Mouse (Mus musculus) MN1 (cell line): ENCODE measurements around the gene Mtmr14.
A peak's percentile ranks its signal among the peaks of the same experiment; 100 is the strongest.

Experiments
- DNase-seq: peaks from one replicate; pipeline ENCODE4 v3.0.0-alpha.2; 2016; ENCODE audit warnings: low spot score

Mtmr14 gene

DNA sequence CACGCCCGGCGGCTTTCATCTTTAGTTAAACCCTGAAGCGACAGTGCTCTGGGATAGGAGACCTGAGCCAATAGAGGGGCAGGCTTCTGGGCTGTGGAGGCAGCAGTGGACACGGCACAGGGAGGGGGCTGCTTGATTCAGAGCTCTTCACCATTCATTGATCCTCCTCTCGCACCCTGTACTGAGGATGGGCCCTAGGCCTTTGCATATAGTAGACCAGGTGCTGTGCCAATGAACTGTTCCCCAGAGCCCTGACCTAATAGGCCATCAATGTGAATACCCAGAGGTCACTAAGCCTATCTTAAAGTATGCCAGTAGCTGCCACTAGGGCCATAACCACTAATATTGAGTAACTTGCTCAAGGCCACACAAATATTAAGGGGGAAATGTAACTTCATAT, 44.0 kb downstream of the Mtmr14 start:
- no peak for DNase-seq

DNA sequence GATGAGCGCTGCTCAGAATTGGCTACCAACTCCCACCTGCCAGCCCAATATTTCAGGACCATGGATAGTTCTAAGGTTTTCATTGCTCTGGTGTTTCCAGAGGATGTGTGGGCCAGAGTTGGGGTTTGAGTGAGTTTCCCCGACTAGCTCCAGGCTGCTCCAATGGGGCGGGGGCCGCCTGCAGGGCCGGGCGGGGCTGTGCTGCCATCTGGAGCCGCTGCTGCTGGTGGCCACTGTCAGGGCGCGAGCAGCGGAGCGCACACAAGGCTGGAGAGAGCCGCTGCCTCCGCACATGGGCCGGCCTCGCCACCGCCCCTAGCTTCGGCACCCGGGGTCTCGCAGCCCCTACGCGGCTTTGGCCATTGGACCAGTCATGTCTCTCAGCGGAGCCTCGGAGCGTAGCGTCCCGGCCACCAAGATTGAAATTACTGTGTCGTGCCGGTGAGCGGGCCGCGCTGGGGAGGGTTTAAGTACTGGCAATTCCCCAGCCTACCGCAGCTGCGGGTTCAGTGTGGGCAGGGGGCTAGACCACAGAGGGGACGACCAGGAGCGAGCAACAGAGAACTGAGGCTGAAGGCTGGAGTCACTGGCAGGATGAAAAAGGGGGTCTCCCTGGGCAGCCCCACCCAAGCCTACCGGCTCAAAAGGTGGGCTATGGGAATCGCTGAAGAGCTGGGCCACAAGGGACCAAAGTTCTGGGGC, 44.6 kb downstream of the Mtmr14 start, which contains the start of gene Cpne9:
TSS of gene Cpne9 (plus strand) at position 207 of the 702 bp plus-strand sequence.
- no peak for DNase-seq

DNA sequence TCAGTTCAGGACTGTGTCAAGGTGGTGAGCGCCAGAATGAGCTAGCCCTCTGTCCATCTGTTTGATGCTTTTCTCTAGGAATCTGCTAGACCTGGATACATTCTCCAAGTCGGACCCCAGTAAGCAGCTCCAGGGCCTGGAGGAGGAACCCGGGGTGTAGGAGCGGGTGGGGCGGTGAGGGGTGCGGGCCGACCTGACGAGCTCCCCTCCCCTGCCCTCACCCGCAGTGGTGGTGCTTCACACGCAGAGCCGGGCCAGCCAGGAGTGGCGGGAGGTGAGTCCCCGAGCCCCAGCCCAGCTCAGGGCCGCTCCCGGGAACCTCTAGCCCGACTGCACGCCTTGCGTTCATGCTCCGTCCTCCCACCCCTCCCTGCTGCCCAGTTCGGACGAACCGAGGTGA, 45.3 kb downstream of the Mtmr14 start:
- no peak for DNase-seq

DNA sequence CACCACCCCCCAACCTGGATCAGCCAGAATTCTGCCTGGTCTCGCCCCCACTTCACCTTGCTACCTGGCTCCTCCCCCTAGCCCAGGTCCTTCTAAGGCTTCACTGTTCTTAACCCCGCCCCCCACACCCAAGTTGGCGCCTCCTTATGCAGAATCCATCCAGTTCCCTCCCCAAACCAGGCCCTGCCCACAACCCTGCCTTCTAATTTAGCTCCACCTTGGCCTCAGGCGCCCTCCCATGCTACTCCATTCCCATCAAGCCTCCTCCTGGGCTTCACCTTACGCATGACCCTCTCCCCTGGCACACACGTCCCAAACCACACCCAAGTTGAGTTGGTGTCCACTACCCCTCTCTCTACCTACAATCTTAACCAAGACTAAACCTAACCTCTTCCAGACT, 45.9 kb downstream of the Mtmr14 start:
- DNase-seq = no peak

DNA sequence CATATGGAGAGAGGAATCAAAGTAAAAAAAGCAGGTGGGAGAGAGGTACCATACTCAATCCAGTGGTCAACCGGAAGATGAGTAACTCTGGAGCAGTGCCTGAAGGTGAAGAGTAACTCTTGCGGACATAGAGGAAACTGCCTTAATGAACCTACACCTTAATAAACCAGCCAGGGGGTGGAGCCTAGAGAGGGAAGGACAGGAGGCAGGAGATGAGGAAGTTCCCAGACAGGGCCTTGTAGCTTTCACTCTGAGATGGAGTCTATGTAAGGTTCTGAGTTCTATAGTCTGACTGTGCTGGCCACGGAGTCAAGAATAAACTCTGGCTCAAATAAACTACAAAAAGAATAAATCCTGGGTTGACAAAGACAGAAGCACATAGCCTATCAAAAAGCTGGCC, 47.3 kb downstream of the Mtmr14 start:
- DNase-seq = no peak

DNA sequence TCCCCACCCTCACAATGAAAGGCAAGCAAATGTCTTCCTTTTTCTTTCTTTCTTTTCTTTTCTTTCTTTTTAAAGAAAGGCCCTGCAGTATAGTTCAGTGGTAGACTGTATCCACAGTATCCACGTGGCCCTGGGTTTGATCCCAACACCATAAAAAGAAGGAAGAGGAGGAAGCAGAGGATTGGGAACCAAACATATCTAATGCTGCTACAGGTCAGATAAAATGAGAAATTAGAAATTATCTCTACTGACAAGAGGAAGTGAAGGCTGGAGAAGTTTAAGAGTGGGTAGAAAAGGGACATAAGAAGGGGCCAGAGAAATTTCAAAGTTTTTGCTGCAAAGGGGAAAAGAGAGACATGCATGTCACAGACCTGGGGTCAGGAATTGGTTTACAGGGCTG, 48.7 kb downstream of the Mtmr14 start:
- DNase-seq = no peak

DNA sequence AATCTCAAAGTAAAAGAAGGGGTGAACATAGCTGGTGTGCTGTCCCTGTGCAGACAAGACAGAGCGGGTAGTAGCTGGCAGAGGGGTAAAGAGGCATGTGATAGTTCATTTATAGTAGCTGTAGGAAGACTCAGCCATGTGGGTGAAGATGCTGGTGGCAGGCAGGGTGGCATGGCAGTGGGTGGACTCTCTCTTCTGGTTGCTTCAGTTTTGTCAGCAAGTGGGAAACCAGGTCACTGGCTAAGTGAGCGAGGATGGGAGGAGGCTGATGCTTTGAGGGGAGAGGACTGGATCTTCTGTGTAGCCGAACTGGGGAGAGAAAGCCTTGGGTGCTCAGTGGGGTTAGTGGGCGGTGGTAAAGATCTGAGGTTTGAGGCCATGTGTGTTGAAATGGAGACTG, 49.6 kb downstream of the Mtmr14 start:
- DNase-seq = no peak

DNA sequence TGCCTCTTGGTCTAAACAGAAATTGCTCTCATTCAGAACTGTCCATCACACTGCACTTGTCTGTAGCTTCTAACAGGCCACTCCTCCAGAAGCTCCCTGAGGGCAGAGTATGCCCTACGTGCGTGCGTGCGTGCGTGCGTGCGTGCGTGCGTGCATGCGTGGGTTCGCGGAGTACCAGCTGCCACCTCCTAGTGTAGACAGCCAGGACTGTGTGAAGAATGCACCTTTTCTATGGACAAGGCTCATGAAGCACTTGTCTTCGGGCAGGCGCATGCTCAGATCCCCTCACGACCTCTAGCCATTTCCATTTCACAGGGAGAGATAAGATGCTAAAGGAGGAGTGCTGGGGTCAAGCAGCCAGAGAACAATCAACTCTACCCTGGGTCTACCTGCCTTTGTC, 51.7 kb downstream of the Mtmr14 start:
- DNase-seq = no peak

DNA sequence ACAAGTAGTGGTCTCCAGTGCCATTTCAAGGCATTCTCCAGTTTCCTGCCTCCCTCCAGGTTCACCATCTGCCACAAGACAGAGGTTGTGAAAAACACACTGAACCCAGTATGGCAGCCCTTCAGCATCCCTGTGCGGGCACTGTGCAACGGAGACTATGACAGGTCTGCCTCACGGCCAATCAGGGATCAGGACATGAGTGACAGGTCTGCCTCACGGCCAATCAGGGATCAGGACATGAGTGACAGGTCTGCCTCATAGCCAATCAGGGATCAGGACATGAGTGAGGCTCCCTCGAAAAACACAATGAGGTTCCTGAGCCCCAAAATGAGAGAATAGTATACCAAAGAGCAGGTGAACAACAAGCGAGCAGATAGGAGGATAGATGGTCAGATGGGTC, 52.7 kb downstream of the Mtmr14 start:
- DNase-seq = no peak

DNA sequence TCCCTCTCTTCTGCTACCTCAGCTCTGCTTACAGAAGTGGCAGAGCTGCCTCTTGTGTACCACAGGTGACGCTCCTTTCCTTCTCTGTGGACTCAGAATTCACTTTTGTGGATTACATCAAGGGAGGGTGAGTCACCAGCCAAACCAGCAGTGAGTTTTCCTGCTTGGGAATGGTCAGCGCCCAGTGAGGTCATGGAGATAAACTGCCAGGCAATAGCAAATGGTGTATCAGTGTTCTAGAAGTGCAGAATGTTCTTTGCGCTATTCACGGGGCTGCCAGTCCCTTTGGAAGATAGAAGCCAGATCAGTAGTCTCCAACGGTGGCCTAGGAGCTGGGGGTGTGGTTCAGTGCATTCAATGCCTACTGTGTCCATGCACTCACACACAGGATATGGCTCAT, 55.3 kb downstream of the Mtmr14 start:
- no peak for DNase-seq

DNA sequence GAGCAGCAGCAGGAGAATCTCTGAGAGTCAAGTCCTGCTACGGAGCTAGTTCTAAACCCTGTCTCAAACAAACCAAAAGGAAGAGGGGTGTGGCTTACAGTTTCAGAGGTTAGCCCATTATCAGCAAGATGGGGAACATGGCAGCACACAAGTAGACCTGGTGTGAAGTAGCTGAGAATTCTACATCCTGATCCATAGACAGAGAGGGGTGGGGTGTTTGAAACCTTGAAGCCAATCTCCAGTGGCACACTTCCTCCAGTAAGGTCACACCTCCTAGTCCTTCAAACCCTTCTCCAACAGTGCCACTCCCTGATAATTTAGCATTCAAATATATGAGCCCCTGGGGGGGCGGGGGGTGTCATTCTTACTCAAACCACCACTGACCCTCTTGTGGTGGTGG, 58.4 kb downstream of the Mtmr14 start:
- no peak for DNase-seq

DNA sequence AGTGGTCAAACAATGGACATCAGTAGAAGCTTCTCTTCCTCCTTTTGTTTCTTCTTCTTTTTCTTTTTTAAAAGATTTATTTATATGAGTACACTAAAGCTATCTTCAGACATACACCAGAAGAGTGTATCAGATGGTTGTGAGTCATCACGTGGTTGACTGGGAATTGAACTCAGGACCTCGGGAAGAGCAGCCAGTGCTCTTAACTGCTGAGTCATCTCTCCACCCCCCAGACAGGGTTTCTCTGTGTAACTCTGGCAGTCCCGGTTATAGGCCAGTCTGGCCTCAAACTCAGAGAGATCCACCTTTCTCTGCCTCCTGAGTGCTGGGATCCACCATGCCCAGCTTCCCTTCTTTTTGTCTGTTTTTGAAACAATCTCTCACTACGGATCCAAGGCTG, 59.0 kb downstream of the Mtmr14 start:
- no peak for DNase-seq

DNA sequence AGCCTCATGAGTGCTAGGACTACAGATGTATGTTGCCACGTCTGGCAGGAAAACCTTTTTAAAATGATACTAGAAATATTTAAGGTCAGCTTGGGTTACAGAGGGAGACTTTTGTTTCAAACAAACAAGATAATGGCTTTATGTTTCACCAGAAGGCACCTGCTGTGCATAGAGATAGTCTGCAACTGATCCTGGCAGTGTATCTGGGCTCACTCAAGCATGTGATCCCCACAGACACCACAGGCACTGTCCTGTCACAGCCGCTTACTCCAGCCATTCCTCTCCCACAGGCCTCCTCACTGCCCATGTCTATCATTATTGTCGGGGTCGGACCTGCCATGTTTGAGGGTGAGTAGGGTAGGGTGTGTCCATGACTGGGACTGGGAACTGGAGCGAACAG, 63.7 kb downstream of the Mtmr14 start:
- no peak for DNase-seq

DNA sequence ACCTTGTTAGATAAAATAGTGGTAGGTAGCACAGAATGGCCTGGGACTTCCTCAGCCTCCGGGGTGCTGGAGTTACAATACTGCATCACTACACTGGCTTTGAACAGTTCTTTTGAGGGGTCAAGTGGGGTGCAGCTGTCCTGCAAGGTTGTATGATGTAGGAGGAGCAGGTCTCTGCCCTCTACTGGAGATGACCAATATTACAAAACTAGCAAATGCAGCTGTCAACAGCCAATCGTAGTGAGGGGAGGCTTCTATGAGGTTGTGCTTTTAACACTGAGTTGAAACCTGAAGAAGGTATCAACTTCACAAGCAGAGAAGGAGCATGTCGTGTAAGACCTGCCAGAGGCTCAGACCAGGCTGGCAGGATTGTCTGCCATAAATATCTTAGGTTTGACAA, 64.6 kb downstream of the Mtmr14 start:
- peak; percentile 48 for DNase-seq

DNA sequence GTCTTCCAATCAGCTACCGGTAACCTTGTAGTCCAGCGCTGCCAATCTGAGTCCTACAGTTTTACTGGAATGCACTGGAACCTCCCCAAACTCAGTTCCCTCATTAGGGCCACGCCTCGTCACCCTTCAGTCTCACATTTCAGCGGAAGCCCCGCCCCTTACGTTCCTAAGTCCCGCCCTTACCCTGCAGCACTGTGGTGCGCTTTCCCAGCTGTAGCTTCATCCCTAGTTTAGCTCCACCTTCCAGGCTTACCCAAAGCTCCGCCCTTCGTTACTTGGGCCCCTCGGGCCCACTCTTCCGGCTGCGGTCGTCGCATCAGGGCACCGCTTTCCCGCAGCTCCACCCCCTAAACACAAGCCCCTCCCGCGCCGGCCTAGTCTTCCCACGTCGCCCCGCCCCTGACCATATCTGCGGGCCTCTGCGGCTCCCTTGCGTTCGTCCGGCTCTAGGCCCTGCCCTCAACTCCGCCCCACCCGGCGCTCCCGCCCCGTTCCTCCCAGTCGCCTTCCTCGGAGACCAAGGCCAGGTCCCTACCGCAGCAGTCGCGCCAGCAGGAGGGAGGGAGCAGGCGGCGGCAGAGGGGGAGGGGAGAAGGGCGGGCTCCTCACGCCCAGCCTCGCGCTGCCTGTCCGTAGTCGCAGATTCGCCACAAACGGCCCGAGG, 68.8 kb downstream of the Mtmr14 start:
- DNase-seq = peak; percentile 99

DNA sequence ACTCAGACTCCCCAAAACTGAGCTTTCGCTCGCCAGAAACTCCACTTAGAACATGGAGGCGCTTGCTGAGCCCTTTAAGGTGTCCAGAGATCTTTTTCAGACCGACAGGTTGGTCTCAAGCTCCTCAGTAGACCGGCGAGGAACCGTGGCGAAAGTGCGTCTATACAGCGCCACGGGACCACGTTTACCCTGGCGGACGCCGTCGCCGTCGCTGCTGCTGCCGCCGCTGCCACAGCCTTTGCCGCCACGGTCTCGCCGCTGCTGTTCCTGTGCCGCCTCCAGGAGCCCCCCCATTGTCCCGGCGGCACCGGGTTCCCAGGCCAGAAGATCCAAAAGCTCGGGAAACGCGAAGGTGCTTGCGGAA, 69.3 kb downstream of the Mtmr14 start, which contains the start of gene Brpf1:
TSS of gene Brpf1 (plus strand) at position 152 of the 364 bp plus-strand sequence.
- DNase-seq = no peak

DNA sequence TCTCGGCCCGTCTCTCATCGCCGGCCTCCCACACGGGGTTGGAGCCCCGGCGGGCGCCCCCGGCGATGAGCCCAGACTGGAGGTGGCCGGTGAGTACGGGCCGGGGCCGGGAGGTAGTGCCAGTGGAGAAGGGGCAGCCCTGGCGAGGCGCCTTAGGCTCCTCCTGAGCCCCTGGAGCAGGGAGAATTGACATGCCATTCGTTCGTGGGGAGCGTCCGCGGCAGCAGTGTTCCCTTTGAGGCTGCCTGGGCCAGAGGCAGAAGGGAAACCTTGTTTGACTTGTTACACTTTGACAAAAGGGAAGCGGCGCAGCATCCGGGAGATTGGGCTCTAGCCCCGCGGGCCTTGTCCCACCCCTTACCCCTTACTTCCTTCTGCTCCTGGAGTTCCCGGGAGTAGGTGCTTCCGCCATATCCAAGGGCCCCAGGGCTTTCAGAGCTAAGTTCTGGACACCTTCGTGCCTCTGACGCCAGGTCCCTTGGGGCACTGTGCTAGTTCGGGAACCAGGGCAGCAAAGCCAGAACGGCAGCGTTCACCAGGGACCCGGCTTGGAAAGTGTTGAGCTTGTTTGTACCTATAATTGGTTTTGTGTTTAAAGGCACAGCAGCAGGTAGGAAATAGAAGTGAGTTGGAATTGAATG, 70.0 kb downstream of the Mtmr14 start:
- peak; percentile 58 for DNase-seq

DNA sequence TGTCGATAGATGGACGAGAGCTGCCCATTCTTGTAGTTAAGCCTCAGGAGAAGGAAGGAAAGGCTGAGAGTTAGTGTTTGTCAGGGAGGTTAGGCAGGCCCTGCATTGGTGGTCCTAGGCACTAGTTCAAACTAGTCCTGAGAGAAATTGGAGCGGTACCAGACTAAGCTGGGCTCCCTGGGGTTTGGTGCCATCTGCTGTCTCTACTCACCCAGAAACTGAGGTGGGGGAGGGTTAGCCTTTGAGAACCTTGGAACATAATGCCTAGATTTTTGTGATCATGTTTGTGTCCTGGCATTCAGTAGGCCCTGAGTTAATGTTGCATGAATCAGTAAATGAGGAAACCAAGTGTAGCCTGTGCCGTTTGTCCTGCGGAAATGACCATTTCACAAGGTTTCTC, 70.5 kb downstream of the Mtmr14 start:
- DNase-seq = peak; percentile 67

DNA sequence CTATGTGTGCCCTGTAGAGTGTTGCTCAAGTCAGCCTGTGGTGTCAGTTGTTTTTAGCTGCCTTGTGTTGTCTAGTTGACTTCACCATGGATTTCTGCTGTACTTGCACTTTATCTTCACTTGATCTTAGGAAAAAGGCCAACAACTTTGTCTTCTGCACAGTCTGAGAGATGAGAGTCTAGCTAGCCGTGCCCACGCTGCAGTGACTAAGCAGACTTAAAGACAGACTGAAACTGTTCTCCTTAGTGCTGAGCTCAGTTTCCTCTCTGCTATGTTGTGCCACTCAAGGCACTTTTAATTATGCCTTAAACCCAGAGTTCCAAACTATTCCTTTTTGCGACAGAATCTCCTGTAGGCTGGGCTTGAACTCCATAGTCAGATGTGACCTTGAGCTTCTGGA, 78.3 kb downstream of the Mtmr14 start:
- DNase-seq = no peak

DNA sequence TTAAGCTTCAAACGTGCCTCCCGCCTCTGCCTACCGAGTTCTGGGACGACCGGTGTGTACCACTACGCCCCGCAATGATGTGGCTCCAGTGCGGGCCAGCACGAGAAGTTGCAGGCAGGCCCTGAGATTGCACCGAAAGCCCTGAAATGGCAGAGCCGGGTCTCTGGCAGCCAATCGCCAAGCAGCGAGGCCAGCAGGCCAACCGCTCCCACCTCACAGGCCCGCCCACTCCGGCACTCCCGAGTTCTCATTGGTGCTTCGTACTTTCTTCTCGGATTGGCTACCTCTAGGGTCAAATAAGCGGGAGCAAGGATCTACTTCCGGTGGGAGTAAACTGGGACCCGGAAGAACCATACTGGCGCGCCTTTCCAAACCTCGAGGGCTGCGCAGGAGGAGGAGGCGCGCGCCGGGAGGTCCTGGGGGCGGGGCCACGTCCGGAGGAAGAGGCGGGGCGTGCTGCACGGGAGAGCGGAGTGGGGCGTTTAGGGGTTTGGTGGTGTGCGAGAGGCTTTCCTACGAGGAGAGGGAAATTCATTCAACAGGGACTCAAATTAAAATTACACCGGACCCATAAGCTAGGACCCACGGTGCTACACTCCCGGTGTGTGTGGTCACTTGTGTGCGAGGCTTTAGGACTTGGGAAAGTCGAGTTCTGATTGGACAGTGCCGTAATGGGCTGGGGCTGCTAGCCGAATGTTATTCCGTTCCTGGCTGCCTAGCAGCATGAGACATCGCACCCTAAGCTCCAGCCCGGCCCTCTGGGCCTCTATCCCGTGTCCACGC, 89.1 kb downstream of the Mtmr14 start, which contains the start of gene Ogg1:
TSS of gene Ogg1 (plus strand) at position 440 of the 783 bp plus-strand sequence.
- peak; percentile 98 for DNase-seq

DNA sequence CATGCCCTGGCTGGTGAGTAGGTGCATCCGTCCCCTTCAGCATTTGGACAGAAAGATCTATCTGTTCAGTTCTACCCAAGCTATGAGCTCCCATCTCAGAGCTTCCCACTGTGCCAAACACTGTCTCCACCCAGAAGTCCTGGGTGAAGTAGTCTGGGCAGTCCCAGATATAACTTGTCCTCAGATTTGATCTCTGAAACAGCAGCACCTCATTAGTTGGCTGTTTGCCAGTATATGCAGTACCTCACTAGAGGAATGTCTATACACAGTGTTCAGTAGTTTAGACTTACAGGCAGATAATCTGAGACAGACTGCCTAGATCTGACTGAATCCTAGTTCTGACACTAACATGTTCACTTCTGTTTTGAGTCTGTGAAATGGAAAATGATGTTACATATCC, 91.8 kb downstream of the Mtmr14 start:
- no peak for DNase-seq

DNA sequence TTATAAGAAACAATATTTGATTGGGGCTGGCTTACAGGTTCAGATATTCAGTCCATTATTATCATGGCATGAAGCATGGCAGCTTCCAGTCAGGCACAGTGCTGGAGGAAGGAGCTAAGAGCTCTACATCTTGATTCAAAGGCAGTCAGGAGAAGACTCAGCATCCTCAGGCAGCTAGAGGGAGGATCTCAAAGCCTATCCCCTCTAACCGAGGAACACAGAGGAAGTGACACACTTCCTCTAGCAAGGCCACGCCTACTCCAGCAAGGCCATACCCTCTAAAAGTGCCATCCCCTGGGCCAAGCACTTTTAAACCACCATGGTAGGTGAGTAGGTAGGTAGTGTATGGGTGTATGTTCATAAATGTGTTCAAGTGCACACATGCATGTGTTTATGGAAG, 92.9 kb downstream of the Mtmr14 start:
- no peak for DNase-seq
